Mouse (Mus musculus) lung, adult 18-20 months (tissue): ENCODE data around the gene Fam78b.
A peak's percentile ranks its signal among the peaks of the same experiment; 100 is the strongest.

Experiments
- DNase-seq, 2 experiments: peaks; one replicate each; pipeline ENCODE4 v3.0.0; 2022; ENCODE audit warnings: mixed read lengths in 2 of 2

Gene Fam78b

DNA sequence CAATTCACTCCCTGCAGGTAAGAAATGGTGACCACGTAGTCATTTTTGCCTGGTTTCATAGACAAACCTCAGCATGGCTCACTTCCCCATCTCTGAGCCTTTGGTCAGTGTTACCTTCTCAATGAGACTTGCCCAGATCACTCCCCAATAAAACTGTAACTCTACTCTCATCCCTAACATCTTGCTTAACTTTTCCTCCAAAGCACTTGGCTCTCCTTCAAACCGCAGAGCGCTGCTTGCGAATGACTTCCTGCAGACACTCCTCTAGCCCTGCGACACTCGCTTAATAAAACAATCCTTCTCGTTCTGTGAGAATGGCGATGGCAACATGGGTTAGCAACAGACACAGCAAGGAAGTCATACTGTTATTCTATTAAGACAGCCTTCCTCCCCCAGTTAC, 100.8 kb downstream of the Fam78b start:
- DNase-seq = peak in 1 of 2 experiments; percentile 12

DNA sequence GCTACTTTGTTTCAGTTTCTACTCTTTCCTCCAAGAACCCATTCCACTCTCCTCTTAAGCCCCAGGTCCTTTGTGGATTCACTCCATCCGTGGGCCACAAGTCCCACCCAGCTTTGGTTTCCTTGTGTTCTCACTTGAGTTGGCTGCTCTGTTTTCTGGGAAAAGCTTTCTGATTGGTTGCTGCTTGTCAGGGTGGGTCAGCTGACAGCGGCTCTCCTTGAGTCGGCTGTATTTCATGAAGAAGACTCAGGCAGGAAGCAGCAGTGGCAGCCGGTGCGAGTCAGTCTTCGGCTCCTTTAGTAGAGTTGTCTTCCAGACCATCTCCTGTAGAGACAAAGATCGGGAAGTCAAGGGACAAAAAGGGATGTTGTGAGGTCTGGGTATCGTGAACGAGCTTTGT, 101.3 kb downstream of the Fam78b start:
- DNase-seq = no peak

DNA sequence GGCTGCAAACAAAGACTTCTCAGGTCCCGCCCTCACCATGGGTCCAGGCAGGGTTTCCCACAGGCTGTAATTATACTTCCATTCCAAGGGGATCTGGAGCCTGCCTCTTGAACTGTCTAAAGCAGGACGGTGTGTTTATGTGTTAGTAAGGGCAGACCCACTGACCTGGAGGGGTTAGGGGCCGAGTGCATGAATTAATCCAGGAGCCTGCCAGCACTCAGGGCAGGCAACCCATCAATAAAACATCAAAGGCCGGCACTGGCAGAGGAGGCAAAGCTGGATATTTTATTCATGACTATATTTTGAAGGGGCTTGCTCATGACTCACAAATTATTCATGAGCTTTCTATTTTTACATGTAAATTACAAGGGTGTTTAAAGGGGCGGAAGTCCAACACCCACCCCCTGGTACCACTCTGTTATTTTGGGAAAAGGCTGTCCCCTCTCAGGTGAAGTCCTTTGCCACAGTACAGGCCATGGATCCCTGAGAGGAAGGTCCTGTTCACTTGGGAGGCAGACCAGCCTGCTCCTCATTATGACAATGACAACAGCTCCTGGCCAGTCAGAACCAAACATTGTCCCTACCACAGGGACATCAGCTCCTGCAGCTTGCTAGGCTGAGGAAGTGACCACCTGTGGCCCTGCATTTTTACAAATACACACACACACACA, 103.9 kb downstream of the Fam78b start:
- no peak for DNase-seq

DNA sequence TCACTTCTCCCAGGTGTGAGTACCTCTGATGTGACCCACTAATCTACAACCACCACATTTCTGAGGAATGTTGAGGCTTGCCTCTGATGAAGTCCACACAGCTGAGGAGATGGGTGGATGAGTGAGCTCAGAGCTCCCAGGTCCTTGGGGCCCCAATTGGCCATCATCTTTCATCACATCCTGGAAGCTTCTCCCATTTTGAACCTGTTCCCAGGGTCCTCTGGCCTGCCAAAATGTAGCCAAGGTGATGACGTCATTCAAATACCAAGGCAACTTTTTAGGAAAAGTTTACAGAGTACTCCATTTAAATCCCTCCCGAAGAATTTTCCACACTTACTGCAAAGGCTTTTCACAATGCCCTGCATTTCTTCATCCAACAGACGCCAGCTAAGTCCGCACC, 104.7 kb downstream of the Fam78b start:
- no peak for DNase-seq

GRCm38 (mm10) chr1:167108973-167109509, 107.8 kb downstream of the Fam78b start:
- no peak for DNase-seq

- peak; percentile 14 to 44 for DNase-seq
These were observed 113.3 kb downstream of the Fam78b start for GRCm38 (mm10) chr1:167114363-167115050.

DNA sequence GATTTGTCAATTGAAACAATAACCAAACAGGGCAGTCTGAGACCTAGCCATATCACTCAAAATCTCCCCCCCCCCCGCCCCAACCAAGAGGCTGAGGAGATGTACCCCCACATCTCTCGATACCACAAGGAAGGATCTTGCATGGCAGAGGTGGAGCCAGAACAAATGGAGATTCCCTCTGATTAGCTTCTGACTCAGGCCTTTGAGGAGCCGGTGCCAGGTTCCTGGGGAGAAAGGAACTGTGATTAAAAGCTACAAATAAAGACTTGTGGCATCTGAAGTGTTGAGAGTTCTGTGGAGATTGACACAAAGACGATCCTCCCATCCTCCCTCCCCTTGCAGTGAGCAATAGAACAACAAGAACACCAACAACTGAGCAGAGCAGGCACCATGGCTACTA, 113.9 kb downstream of the Fam78b start:
- no peak for DNase-seq

- no peak for DNase-seq
These were observed 115.5 kb downstream of the Fam78b start for GRCm38 (mm10) chr1:167116733-167117132.

- no peak for DNase-seq
These were observed 117.8 kb downstream of the Fam78b start for GRCm38 (mm10) chr1:167118971-167119370.

- no peak for DNase-seq
These were observed 118.2 kb downstream of the Fam78b start for GRCm38 (mm10) chr1:167119439-167119838.

DNA sequence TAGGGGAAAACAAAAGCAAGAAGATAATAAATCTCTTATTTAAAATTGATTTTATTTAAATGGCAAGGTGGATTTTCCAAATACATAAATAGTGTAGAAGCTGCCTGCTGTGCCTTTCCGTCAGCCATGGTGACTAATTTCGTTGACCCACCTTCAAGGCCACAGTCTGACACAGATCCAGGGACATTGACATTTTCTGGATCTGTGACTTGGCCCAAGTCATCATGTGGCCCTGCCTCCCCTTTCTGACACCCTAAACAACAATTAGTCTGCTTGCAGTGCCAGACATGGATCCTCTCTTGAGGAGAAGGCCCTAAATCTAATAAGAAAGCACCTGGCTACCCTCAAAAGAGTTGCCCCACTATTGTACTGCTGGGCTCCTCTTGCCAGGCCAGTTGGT, 121.2 kb downstream of the Fam78b start:
- DNase-seq = no peak

DNA sequence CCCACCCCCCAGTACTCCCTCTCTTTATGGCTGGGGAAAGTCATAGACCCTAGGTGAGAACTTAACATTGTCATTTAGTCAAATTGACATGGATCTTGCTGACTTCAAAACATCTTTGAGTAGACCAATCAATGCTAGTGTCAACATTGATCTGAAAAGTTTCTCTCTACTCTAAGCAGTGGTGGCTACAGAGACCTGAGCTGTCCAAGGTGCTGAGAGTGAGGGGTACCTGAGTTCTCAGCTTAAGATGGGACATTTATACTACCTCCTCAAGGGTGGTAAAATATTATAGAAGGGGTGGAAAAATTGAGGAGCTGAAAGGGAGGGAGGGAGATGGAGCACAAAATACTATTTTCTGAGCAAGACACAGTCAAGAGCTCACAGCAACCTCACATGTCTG, 122.3 kb downstream of the Fam78b start:
- DNase-seq = no peak

DNA sequence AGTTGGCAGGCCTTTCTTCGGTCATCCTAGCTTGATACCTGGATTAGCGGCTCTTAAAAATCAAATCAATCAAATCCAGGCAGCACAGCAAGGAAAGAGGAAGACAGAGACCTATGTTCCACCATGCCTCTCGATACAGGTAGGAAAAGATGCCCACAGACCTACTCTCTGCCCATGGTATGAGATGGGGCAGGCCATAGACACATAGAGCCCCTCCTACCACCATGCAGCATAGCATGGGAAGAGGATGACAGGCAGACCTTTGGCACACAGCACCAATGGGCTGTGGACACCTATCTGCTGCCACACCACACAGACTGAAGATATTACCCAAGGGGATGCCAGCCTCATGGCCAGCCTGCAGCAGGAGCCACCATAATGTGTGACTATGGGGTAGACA, 124.7 kb downstream of the Fam78b start:
- DNase-seq = no peak

GRCm38 (mm10) chr1:167126292-167126691, 125.1 kb downstream of the Fam78b start:
- DNase-seq = no peak

- DNase-seq = no peak
These were observed 134.5 kb downstream of the Fam78b start for GRCm38 (mm10) chr1:167135748-167136147.
